Mouse (Mus musculus) left cerebral cortex, adult 11 months (tissue): ENCODE data around the gene Col4a1.

Experiments used
- DNase-seq: peaks from one replicate; pipeline ENCODE4 v3.0.0; 2022; ENCODE audit warnings: low spot score

The Col4a1 gene

GRCm38 (mm10) chr8:11227421-11227820 lies 85.2 kb downstream of the Col4a1 start:
- DNase-seq: no peak

- no peak for DNase-seq
Observed at GRCm38 (mm10) chr8:11225577-11226434, 86.8 kb downstream of the Col4a1 start.

GRCm38 (mm10) chr8:11224178-11224577 lies 88.4 kb downstream of the Col4a1 start:
- DNase-seq: no peak

- no peak for DNase-seq
Observed at GRCm38 (mm10) chr8:11221353-11221752, 91.3 kb downstream of the Col4a1 start.

GRCm38 (mm10) chr8:11219282-11219681 lies 93.3 kb downstream of the Col4a1 start:
- no peak for DNase-seq

- DNase-seq: peak; percentile 17
Observed at GRCm38 (mm10) chr8:11215231-11215630, 97.4 kb downstream of the Col4a1 start.

- no peak for DNase-seq
Observed at GRCm38 (mm10) chr8:11206509-11206908, 106.1 kb downstream of the Col4a1 start.

- no peak for DNase-seq
Observed at GRCm38 (mm10) chr8:11205532-11205931, 107.1 kb downstream of the Col4a1 start.

GRCm38 (mm10) chr8:11203260-11204110 lies 109.1 kb downstream of the Col4a1 start:
- DNase-seq: no peak

GRCm38 (mm10) chr8:11198650-11199049 lies 114.0 kb downstream of the Col4a1 start:
- DNase-seq: no peak

- DNase-seq: no peak
Observed at GRCm38 (mm10) chr8:11197988-11198387, 114.6 kb downstream of the Col4a1 start.

GRCm38 (mm10) chr8:11197261-11197660 lies 115.4 kb downstream of the Col4a1 start:
- no peak for DNase-seq

- no peak for DNase-seq
Observed at GRCm38 (mm10) chr8:11192719-11193324, 119.8 kb downstream of the Col4a1 start.

- peak; percentile 34 for DNase-seq
Observed at GRCm38 (mm10) chr8:11187581-11188271, 124.9 kb downstream of the Col4a1 start.

GRCm38 (mm10) chr8:11186456-11186855 lies 126.2 kb downstream of the Col4a1 start:
- DNase-seq: no peak

- no peak for DNase-seq
Observed at GRCm38 (mm10) chr8:11185672-11186071, 127.0 kb downstream of the Col4a1 start.

GRCm38 (mm10) chr8:11183611-11184031 lies 129.0 kb downstream of the Col4a1 start:
- no peak for DNase-seq

- no peak for DNase-seq
Observed at GRCm38 (mm10) chr8:11182606-11183005, 130.0 kb downstream of the Col4a1 start.

- no peak for DNase-seq
Observed at GRCm38 (mm10) chr8:11182148-11182484, 130.5 kb downstream of the Col4a1 start.

GRCm38 (mm10) chr8:11181420-11182147 lies 131.0 kb downstream of the Col4a1 start:
- DNase-seq: no peak

GRCm38 (mm10) chr8:11179869-11180268 lies 132.8 kb downstream of the Col4a1 start:
- no peak for DNase-seq
